Comparison of ENCODE assay signal across 8 mouse cellular contexts in the genomic region with DNA sequence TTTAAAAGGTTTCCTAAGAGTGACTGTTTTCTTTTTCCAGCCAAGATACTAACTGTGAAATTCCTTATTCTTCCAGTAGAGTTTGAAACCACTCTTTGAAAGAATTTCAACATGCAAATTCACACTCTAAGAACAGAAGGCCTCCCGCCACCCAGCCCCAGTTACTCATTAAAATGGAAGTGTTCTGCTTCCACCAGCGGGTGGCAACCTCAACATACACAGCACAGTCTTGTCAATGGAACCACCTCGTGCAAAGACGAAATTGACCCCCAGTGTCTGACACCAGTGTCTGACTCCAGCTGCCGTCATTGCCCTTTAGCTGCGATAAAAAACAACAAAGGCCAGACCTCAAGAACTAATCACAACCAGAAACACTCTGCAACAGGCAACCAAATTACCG. TPM values are rescaled to one million over a fixed set of nuclear protein-coding genes. Genes with fewer than 3 reads are reported as not detected.
DNase-seq lines count a peak whose midpoint lies in the region; ATAC-seq and TF ChIP-seq lines count a peak whose summit lies in the region.

No protein-coding gene starts in this region.

- no peak overlapping the region for H3K4me2 ChIP-seq in lung, embryonic 14.5 days

- peaks cover 10% of the 10 kb centered on the region for H3K4me1 ChIP-seq in lung, embryonic 14.5 days (ENCODE audit: insufficient read depth)

- H3K27me3 ChIP-seq in Patski = no peaks in the 10 kb centered on the region
- no peaks in the 10 kb centered on the region for H3K27me3 ChIP-seq in lung, embryonic 14.5 days (ENCODE audit: insufficient read depth, low read length)

- H3K4me3 ChIP-seq in lung, embryonic 14.5 days (ENCODE audit: low read depth, low read length) = no peak overlapping the region

- in situ Hi-C loops in Patski (cut with MboI; ENCODE audit: low pct_unique_long_range_greater_than_20kb) = loop anchor here (25.0 kb wide), 1 partner anchor 1030 kb away; no protein-coding TSS in a partner anchor

- peak; percentile 67 for ATAC-seq in Patski
- ATAC-seq in lung, embryonic 14.5 days (ENCODE audit: insufficient read depth) = peak; percentile 70

- H3K36me3 ChIP-seq in lung, embryonic 14.5 days (ENCODE audit: insufficient read depth) = no peaks in the 10 kb centered on the region

- POLR2A ChIA-PET in Patski (lab: Charles Lee) = no interaction called here

- no peak overlapping the region for H3K27ac ChIP-seq in lung, embryonic 14.5 days (ENCODE audit: low read depth)

- no peaks in the 10 kb centered on the region for H3K9me3 ChIP-seq in lung, embryonic 14.5 days (ENCODE audit: low read depth, low read length)

- CTCF ChIA-PET in Patski (lab: Charles Lee) = no interaction called here

- WGBS in lung, embryonic 14.5 days = 13% methylated on average over 7 of the region's 7 CpGs

- TF ChIP-seq CTCF in Patski (IDR thresholded peaks at IDR 0.05) = peak; percentile 83
- TF ChIP-seq CTCF in lung, embryonic 14.5 days (IDR thresholded peaks at IDR 0.05; ENCODE audit: low read depth) = peak; percentile 78

- intact Hi-C loops in heart, postnatal 25 days (cut with DNase I) = loop anchor here (5.0 to 10.0 kb wide), 2 partner anchors 347 to 825 kb away; partner anchors contain the start of genes Asb4 and Ppp1r9a

- H3K9ac ChIP-seq in lung, embryonic 14.5 days = no peak overlapping the region

- DNase-seq in 416B (ENCODE audit: low read depth) (peak; percentile 38), Patski (ENCODE audit: low read depth, low spot score) (no peak)
- DNase-seq in fibroblast of lung, adult 2 months (ENCODE audit: low read depth) = peak; percentile 40
- DNase-seq in heart, postnatal 25 days (ENCODE audit: low spot score) = peak; percentile 8
- DNase-seq in layer of hippocampus, adult 8-10 months (ENCODE audit: low spot score in 2 of 2) = peak; percentile 13 to 21
- peak; percentile 86 for DNase-seq in lung, embryonic 14.5 days
- DNase-seq in right cerebral cortex, adult 2 months (ENCODE audit: low spot score in 2 of 2) = peak; percentile 52
- DNase-seq in cerebellum, adult 11 months = no peak

RNA-seq across cellular contexts. Expression of gene Casd1, which starts 43.0 kb away (rescaled TPM):
- 38.1 TPM for polyA plus RNA-seq in Patski (2021)
- total RNA-seq in heart, postnatal 25 days (2021) = 10 to 100 TPM; 21.7 to 26.0 TPM
- total RNA-seq in layer of hippocampus, adult 8-10 months (2022) = 10 to 100 TPM; 45.9 to 51.0 (median 48.0) TPM
- polyA plus RNA-seq in lung, embryonic 14.5 days (2014; fragmentation: Nextera tagmentation; extraction: Ambion mirVana) = 43.3 and 46.5 TPM in 2 replicates

RNA-seq across cellular contexts. Expression of gene Col1a2, which starts 53.1 kb away (rescaled TPM):
- 5.4 TPM for polyA plus RNA-seq in Patski (2021)
- 100 to 1,000 TPM; 176 to 187 TPM for total RNA-seq in heart, postnatal 25 days (2021)
- 10 to 100 TPM; 10.6 to 13.6 (median 12.7) TPM for total RNA-seq in layer of hippocampus, adult 8-10 months (2022)
- 626 and 660 TPM in 2 replicates for polyA plus RNA-seq in lung, embryonic 14.5 days (2014; fragmentation: Nextera tagmentation; extraction: Ambion mirVana)

Comparison
In these comparisons a context has a peak if more than half of its experiments do, and no peak if none do; other contexts are left out.
1. DNase-seq: peak in 416B (single experiment), fibroblast of lung, adult 2 months (single experiment), heart, postnatal 25 days (single experiment), layer of hippocampus, adult 8-10 months (2 of 2), lung, embryonic 14.5 days (single experiment) and right cerebral cortex, adult 2 months (2 of 2); none in Patski (single experiment) and cerebellum, adult 11 months (single experiment).
2. RNA of gene Col1a2, which starts 53.1 kb away (total RNA-seq): 176 to 187 TPM in heart, postnatal 25 days; 10.6 to 13.6 TPM in layer of hippocampus, adult 8-10 months; every median in the first group is over 10 times any median in the second.